Mouse (Mus musculus) neural tube, embryonic 15.5 days (tissue): ENCODE measurements around the gene Otulinl. TPM values are rescaled to one million over a fixed set of nuclear protein-coding genes. Genes with fewer than 3 reads are reported as not detected.
A peak's percentile ranks its signal among the peaks of the same experiment; 100 is the strongest.

Experiments used
- ATAC-seq: fragments of 200-750 bp; cut with Nextera tagmentation; 2 replicates; pipeline ENCODE4 v1.8.0; 2017; ENCODE audit warnings: mild to moderate bottlenecking, moderate TSS enrichment, moderate library complexity; ENCODE audit not compliant: low FRiP score
- H3K27ac ChIP-seq: fragments of 300-500 bp; sonication (generic); replicated peaks from 2 replicates; pipeline ENCODE4 v1.5.1; 2015; ENCODE audit warnings: mild to moderate bottlenecking, inconsistent platforms
- H3K27me3 ChIP-seq: fragments of 300-500 bp; sonication (generic); replicated peaks from 2 replicates; pipeline ENCODE4 v1.6.1; 2015; ENCODE audit warnings: inconsistent platforms
- H3K36me3 ChIP-seq: fragments of 300-500 bp; sonication (generic); 2 replicates; pipeline ENCODE4 v1.6.1; 2015; ENCODE audit warnings: inconsistent platforms
- H3K4me1 ChIP-seq: fragments of 300-500 bp; sonication (generic); 2 replicates; pipeline ENCODE4 v1.6.1; 2015; ENCODE audit warnings: inconsistent platforms
- H3K4me2 ChIP-seq: fragments of 300-500 bp; sonication (generic); 2 replicates; pipeline ENCODE4 v1.6.1; 2015; ENCODE audit warnings: inconsistent platforms, mild to moderate bottlenecking, moderate library complexity
- H3K4me3 ChIP-seq: fragments of 300-500 bp; sonication (generic); replicated peaks from 2 replicates; pipeline ENCODE4 v1.5.1; 2015; ENCODE audit warnings: mild to moderate bottlenecking, inconsistent platforms
- H3K9ac ChIP-seq: fragments of 300-500 bp; sonication (generic); replicated peaks from 2 replicates; pipeline ENCODE4 v1.6.1; 2015; ENCODE audit warnings: mild to moderate bottlenecking, inconsistent platforms
- H3K9me3 ChIP-seq: fragments of 300-500 bp; sonication (generic); replicated peaks from 2 replicates; pipeline ENCODE4 v1.6.1; 2016; ENCODE audit warnings: inconsistent platforms
- WGBS: fragments of 180-500 bp; shearing (Covaris S2); methylation state at CpG from one replicate; pipeline ENCODE4 v1.1.7; 2015; ENCODE audit warnings: mixed read lengths; 5-methylcytosine and 5-hydroxymethylcytosine counted together
- polyA plus RNA-seq: library from polyadenylated mRNA; unstranded; fragments of >200 nt; fragmentation: Nextera tagmentation; extraction: Ambion mirVana; gene quantifications from 2 replicates; pipeline ENCODE4 v1.2.1, GENCODE M21; 2015

The Otulinl gene
- polyA plus RNA-seq, 1 experiment from 2014 or later: 16.2 TPM

DNA sequence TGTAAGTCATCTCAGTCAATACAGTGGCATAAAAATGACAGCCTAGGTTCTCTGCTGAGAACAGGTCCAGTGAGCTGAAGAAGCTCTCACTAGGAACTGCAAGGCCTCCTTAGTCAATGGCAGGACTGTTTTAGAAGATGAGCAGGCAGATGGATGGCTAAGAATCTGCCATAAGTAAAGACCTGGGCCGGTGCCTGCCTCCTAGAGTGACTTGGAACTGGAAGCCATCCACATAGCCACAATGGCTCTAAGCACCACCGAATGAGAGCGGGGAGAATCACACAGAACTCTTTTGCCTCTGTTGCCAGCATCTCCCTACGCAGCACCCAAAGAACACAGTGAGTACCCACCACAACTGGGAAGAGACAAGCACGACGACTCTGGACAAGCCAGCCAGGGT is 3.6 kb downstream of the Otulinl start:
- no peaks in the 10 kb centered on the region for H3K36me3 ChIP-seq
- peaks cover 22% of the 10 kb centered on the region for H3K4me1 ChIP-seq
- WGBS: 90% methylated on average over 6 of the region's 6 CpGs
- ATAC-seq: no peak
- H3K9ac ChIP-seq: no peak overlapping the region
- H3K9me3 ChIP-seq: no peaks in the 10 kb centered on the region
- H3K4me3 ChIP-seq: no peak overlapping the region
- H3K27me3 ChIP-seq: no peaks in the 10 kb centered on the region
- H3K4me2 ChIP-seq: no peak overlapping the region
- H3K27ac ChIP-seq: no peak overlapping the region

DNA sequence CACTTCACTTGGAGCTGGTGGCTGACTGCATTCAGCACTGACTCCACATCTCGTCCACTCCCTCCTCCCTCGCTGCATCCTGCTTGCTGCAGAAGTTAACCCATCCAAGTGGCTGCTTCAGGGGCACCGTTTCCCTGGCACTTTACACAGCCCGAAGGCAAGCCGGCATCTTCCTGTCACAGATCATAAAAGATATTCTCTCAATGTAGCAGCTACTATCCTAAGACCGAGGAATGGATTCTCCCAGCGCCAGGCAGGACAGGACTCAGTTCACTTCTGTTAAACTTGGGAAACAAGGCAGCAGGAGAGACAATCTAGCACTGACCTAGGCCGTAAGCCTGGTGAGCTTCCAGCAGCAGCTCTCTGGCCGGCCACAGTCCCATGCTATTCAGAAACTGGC is 5.2 kb downstream of the Otulinl start:
- WGBS: 62% methylated on average over 9 of the region's 9 CpGs
- H3K9ac ChIP-seq: no peak overlapping the region
- no peak overlapping the region for H3K27ac ChIP-seq
- H3K4me3 ChIP-seq: no peak overlapping the region
- H3K4me2 ChIP-seq: no peak overlapping the region
- H3K9me3 ChIP-seq: no peaks in the 10 kb centered on the region
- ATAC-seq: 0 out of 2 replicates have a peak, but pooled peaks have one; percentile 8
- peaks cover 25% of the 10 kb centered on the region for H3K4me1 ChIP-seq
- no peaks in the 10 kb centered on the region for H3K36me3 ChIP-seq
- H3K27me3 ChIP-seq: no peaks in the 10 kb centered on the region

DNA sequence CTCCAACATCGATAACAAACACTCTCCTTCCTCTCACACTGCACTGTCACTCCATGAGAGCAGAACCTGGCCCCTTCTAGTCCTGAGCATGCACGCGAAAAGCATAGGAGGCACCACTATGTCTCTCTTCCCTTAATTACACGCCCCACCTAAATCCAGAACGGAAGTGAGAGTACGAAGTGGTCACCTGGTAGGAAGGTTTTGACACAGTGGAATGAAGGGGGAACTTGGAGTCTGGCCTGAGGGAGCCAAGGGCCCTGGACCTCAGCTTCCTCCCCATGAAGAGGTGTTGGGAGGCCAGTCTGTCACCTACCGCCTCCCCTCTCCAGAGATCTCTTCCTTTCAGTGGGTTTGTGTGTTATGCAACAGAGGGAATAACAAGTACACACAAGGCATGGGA is 6.3 kb downstream of the Otulinl start:
- WGBS: 89% methylated on average over 7 of the region's 7 CpGs
- Histone ChIP-seq H3K9ac (no peak overlapping the region), H3K36me3 (no peaks in the 10 kb centered on the region)

DNA sequence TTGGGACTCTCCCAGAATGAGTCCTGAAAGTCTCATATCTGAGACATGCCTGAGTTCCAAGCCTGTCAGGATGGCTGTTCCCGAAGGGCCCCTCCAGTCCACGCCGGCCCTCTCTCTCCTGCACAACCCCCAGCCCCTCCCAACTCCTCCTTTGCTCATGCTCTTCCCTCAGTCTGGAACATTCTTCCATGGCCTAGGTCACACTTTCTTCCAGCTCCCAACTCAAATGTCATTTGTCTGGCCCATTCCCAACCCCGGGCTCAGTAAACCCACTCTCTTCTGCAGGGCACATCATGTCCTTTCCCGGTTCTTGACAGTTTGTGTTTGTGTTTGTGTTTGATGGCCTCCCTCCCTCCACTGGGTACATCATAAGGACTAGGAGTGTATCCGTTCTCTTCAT is 7.3 kb downstream of the Otulinl start:
- Histone ChIP-seq H3K27ac (no peak overlapping the region), H3K4me2 (no peak overlapping the region), H3K4me3 (no peak overlapping the region), H3K9me3 (no peaks in the 10 kb centered on the region), H3K4me1 (peaks cover 22% of the 10 kb centered on the region), H3K9ac (no peak overlapping the region), H3K36me3 (no peaks in the 10 kb centered on the region), H3K27me3 (no peaks in the 10 kb centered on the region)
- WGBS: 80% methylated on average over 6 of the region's 6 CpGs
- no peak for ATAC-seq

More for the DNA sequence above, 6.3 kb downstream of the Otulinl start:
- Histone ChIP-seq H3K4me3 (no peak overlapping the region), H3K4me2 (no peak overlapping the region), H3K9me3 (no peaks in the 10 kb centered on the region), H3K4me1 (peaks cover 21% of the 10 kb centered on the region), H3K27ac (no peak overlapping the region), H3K27me3 (no peaks in the 10 kb centered on the region)
- ATAC-seq: no peak

DNA sequence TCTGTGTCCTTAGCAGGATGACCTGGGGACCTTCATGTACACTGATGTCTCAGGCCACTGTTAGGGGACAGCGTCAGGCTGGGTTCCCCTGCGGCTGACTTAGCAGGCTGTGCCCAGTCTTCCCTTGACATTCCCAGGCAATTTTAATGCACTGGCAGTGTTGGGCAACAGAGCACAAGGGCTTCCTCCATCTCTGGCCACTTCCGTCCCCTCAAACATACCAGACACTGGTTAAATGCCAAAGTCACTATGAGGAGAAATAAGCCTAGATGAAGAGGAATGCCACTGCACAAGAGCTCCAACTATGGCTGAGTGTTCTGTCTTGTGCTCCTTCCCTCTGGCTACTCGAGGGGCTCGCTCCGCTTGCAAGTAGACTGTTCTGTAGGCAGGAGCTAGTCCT is 8.2 kb downstream of the Otulinl start:
- H3K4me3 ChIP-seq: no peak overlapping the region
- no peaks in the 10 kb centered on the region for H3K9me3 ChIP-seq
- no peaks in the 10 kb centered on the region for H3K27me3 ChIP-seq
- H3K4me2 ChIP-seq: no peak overlapping the region
- ATAC-seq: no peak
- H3K9ac ChIP-seq: no peak overlapping the region
- no peaks in the 10 kb centered on the region for H3K36me3 ChIP-seq
- peaks cover 19% of the 10 kb centered on the region for H3K4me1 ChIP-seq
- H3K27ac ChIP-seq: no peak overlapping the region
- 95% methylated on average over 6 of the region's 6 CpGs for WGBS

DNA sequence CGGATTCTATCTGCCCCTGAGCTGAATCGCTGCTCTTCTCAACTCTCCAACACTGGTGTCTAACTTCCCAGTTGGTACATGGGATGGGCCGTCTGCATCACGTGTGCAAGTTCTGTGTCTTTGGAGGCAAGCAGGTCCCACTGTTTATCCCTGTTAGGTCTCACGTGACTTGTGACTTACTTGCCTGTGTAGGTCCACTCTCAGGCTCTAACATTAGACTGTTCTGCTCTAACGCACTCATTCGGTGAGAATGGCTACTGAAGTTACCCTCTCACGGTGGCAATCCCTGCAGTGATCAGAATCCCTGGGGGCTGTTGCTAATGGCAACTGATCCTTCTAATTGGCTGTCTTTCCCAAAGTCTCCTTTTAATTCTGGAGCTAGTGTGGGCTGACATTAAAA is 9.1 kb downstream of the Otulinl start:
- Histone ChIP-seq H3K9ac (no peak overlapping the region), H3K36me3 (no peaks in the 10 kb centered on the region), H3K27me3 (no peaks in the 10 kb centered on the region), H3K4me3 (no peak overlapping the region), H3K4me1 (peaks cover 19% of the 10 kb centered on the region), H3K4me2 (no peak overlapping the region), H3K9me3 (no peaks in the 10 kb centered on the region), H3K27ac (no peak overlapping the region)
- WGBS: 67% methylated on average over 8 of the region's 8 CpGs
- no peak for ATAC-seq

DNA sequence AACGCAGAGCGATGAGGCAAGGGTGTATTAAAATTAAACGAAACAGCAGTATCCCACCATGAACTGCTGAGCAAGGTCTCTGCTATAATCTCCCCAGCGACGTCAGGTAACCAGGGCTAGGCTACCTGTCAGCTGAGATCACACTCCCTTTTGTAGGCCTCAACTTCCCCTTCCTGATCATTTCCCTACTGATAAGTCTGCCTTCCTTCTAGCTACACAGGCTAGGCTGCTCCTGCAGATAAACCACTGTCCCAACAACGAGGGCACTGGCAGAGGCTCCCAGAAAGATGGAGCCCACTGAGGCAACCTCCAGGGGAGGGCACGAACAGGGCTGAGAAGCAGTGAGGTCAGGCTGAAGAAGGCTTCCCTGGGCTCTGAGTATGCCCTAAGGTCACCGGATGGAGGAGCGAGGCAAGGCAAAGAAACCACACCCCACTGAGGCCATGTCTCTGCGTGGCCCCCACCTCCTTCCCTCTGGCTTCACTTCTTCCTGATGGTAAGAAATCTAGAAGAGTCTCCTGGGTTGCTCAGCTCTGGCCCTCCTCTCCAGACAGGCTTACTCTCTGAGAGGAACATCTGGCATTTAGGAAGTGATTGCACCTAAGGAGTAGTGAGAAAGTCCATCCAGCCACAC is 9.7 kb downstream of the Otulinl start:
- Histone ChIP-seq H3K27ac (no peak overlapping the region), H3K9me3 (no peaks in the 10 kb centered on the region), H3K36me3 (no peaks in the 10 kb centered on the region), H3K27me3 (no peaks in the 10 kb centered on the region), H3K9ac (no peak overlapping the region), H3K4me3 (no peak overlapping the region), H3K4me1 (peaks cover 17% of the 10 kb centered on the region), H3K4me2 (no peak overlapping the region)
- 90% methylated on average over 10 of the region's 10 CpGs for WGBS
- ATAC-seq: no peak

DNA sequence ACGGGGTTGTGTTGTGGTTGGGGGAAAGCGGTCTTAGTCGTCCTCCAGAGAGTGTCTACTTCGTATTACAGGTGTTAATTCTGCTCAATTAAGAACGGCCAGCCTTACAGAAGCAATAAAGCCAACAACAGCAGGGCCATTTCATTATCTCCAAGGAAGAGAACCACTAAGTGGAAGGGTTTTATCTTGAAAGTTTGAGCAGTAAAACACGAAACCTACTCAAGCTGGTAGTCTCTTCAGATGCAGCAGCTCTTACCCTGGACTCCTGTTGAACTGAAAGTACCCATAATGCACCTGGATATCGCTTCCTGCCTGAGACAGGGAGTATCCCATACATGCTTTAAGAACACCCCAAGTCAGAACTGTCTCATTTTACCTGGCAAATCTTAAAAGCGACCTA is 10.7 kb downstream of the Otulinl start:
- Histone ChIP-seq H3K9ac (no peak overlapping the region), H3K9me3 (no peaks in the 10 kb centered on the region), H3K4me1 (peaks cover 9% of the 10 kb centered on the region; the same call in 1 of the 2 replicates), H3K27me3 (no peaks in the 10 kb centered on the region), H3K36me3 (no peaks in the 10 kb centered on the region), H3K4me3 (no peak overlapping the region), H3K27ac (no peak overlapping the region), H3K4me2 (no peak overlapping the region)
- WGBS: 74% methylated on average over 8 of the region's 8 CpGs
- ATAC-seq: no peak

DNA sequence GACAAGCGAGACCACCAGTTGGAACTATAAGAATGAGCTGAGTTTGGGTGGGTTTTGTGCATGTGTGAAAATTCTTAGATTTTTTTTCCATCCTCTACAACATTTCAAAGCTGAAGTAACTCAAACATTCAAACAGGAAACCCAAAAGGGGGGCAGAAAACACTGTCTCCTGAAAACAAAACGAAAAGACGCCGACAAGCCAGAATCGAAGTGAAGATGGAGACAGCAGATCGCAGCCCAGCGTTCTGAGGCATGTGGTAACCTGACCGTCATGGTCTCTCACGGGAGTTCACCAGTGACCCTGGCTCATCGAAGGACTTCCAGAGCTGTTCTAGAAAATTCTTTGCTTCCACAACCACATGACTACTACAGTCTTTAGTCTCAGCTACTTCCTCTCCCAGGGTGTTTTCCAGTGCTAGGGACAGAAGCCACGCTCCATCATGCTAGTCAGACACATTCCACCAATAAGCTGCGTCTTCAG is 11.4 kb downstream of the Otulinl start:
- H3K4me1 ChIP-seq: peaks cover 14% of the 10 kb centered on the region
- no peaks in the 10 kb centered on the region for H3K9me3 ChIP-seq
- no peak for ATAC-seq
- no peak overlapping the region for H3K9ac ChIP-seq
- H3K4me3 ChIP-seq: no peak overlapping the region
- no peak overlapping the region for H3K27ac ChIP-seq
- WGBS: 89% methylated on average over 12 of the region's 12 CpGs
- H3K4me2 ChIP-seq: no peak overlapping the region
- H3K36me3 ChIP-seq: no peaks in the 10 kb centered on the region
- no peaks in the 10 kb centered on the region for H3K27me3 ChIP-seq

DNA sequence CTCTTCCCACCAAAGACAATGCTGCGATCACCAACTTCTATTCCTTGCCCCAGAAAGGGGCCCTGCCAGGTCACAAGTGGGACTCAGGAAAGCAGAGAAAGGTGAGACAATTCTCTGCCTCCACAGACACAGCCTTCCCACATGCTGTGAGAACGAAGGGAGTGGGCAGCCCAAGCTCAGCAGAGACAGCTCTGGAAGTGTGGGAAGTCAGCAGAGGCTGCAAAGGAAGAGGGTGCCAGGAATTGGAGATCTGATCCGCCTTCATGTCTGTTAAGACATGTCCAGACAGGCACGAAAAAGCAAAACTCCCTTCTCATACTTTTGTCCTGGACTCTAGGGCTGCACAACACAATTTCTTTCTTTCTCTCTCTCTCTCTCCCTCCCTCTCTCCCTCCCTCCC is 12.1 kb downstream of the Otulinl start:
- no peaks in the 10 kb centered on the region for H3K9me3 ChIP-seq
- 72% methylated on average over 4 of the region's 4 CpGs for WGBS
- H3K4me3 ChIP-seq: no peak overlapping the region
- H3K27ac ChIP-seq: no peak overlapping the region
- no peaks in the 10 kb centered on the region for H3K36me3 ChIP-seq
- H3K4me2 ChIP-seq: no peak overlapping the region
- H3K27me3 ChIP-seq: no peaks in the 10 kb centered on the region
- no peak overlapping the region for H3K9ac ChIP-seq
- no peak for ATAC-seq
- peaks cover 14% of the 10 kb centered on the region for H3K4me1 ChIP-seq

DNA sequence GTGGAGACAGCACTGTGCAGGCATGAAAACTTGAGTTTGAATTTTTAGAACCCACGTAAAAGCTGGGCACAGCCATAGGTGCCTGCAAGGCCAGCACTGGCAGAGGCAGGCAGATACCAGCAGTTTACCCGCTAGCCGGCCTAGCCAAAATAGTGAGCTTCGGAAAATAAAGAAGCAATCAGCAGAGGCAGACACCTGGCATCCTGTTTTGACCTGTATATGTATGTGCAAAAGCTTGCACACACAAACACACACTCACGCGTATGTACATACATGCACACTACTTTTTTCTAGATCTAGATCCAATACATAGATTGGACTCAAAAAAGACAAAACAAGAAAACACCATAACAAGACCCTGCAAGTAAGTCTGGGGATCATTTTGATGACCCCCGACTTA is 12.8 kb downstream of the Otulinl start:
- Histone ChIP-seq H3K4me1 (peaks cover 14% of the 10 kb centered on the region), H3K9ac (no peak overlapping the region), H3K9me3 (no peaks in the 10 kb centered on the region), H3K36me3 (no peaks in the 10 kb centered on the region), H3K27ac (no peak overlapping the region), H3K4me2 (no peak overlapping the region), H3K27me3 (no peaks in the 10 kb centered on the region), H3K4me3 (no peak overlapping the region)
- no peak for ATAC-seq
- 93% methylated on average over 7 of the region's 7 CpGs for WGBS

DNA sequence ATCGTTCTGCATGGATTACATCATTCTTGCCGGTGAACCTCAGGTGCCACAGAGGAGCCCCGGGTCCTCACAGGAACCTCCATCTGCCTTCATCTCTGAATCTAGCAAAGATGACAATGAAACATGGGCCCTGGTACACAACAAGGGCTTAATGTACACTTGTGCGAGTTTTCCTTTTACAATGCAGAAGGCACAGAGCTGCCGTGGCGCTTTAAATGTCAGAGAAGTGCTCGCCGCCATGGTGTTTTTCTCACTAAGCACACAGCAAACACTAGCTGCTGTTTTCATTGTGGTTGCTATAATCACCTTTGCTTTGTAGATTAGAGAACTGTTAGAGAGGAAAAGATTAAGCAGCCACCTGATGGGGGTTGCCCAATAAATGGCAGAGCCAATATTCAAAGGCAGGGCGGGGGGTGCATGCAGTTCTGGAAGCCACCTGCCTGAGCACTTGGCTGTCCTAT is 13.3 kb downstream of the Otulinl start:
- peaks cover 14% of the 10 kb centered on the region for H3K4me1 ChIP-seq
- H3K9ac ChIP-seq: no peak overlapping the region
- no peaks in the 10 kb centered on the region for H3K9me3 ChIP-seq
- ATAC-seq: no peak
- no peak overlapping the region for H3K27ac ChIP-seq
- no peaks in the 10 kb centered on the region for H3K27me3 ChIP-seq
- no peak overlapping the region for H3K4me3 ChIP-seq
- no peak overlapping the region for H3K4me2 ChIP-seq
- 82% methylated on average over 9 of the region's 9 CpGs for WGBS
- H3K36me3 ChIP-seq: no peaks in the 10 kb centered on the region
